Mouse (Mus musculus) heart, postnatal 0 days (tissue): ENCODE data around the gene Itgb2. TPM values are rescaled to one million over a fixed set of nuclear protein-coding genes. Genes with fewer than 3 reads are reported as not detected.
A peak's percentile ranks its signal among the peaks of the same experiment; 100 is the strongest.

ENCODE experiments used
- ATAC-seq: fragments of 200-750 bp; cut with Nextera tagmentation; 2 replicates; pipeline ENCODE4 v1.8.0; 2017; ENCODE audit warnings: low read depth, moderate number of reproducible peaks, moderate library complexity; ENCODE audit not compliant: insufficient read depth
- DNase-seq: peaks from one replicate; pipeline ENCODE4 v3.0.0-alpha.2; 2016; ENCODE audit warnings: low spot score
- H3K27ac ChIP-seq: fragments of 300-500 bp; sonication (generic); 2 replicates; pipeline ENCODE4 v1.5.1; 2014; ENCODE audit warnings: low read depth, mild to moderate bottlenecking
- H3K27me3 ChIP-seq: fragments of 300-500 bp; sonication (generic); 2 replicates; pipeline ENCODE4 v1.6.1; 2014; ENCODE audit warnings: low read length, mixed read lengths; ENCODE audit not compliant: control insufficient read depth, insufficient read depth
- H3K36me3 ChIP-seq: fragments of 300-500 bp; sonication (generic); replicated peaks from 2 replicates; pipeline ENCODE4 v1.6.1; 2014; ENCODE audit warnings: low read length, mixed read lengths; ENCODE audit not compliant: control insufficient read depth, insufficient read depth
- H3K4me1 ChIP-seq: fragments of 300-500 bp; sonication (generic); 2 replicates; pipeline ENCODE4 v1.6.1; 2014; ENCODE audit warnings: antibody characterized with exemption; ENCODE audit not compliant: control insufficient read depth, insufficient read depth
- H3K4me2 ChIP-seq: fragments of 300-500 bp; sonication (generic); 2 replicates; pipeline ENCODE4 v1.6.1; 2014; ENCODE audit warnings: low read depth, mild to moderate bottlenecking, low read length, moderate library complexity
- H3K4me3 ChIP-seq: fragments of 300-500 bp; sonication (generic); 2 replicates; pipeline ENCODE4 v1.5.1; 2014; ENCODE audit warnings: low read depth, low read length
- H3K9ac ChIP-seq: fragments of 300-500 bp; sonication (generic); replicated peaks from 2 replicates; pipeline ENCODE4 v1.6.1; 2014; ENCODE audit warnings: low read depth, low read length, mixed read lengths
- H3K9me3 ChIP-seq: fragments of 300-500 bp; sonication (generic); replicated peaks from 2 replicates; pipeline ENCODE4 v1.6.1; 2016; ENCODE audit warnings: low read length; ENCODE audit not compliant: control insufficient read depth
- CTCF ChIP-seq: IDR thresholded peaks from 2 replicates; pipeline ENCODE4 v1.5.1; 2016; ENCODE audit warnings: antibody characterized with exemption, control low read depth, low read depth
- EP300 ChIP-seq: IDR thresholded peaks from 2 replicates; pipeline ENCODE4 v1.6.1; 2016; ENCODE audit warnings: antibody characterized with exemption, low read depth
- WGBS: fragments of 180-500 bp; shearing (Covaris S2); extraction: QIAGEN DNeasy Blood & Tissue Kit; methylation state at CpG from one replicate; pipeline ENCODE4 v1.1.7; 2014; 5-methylcytosine and 5-hydroxymethylcytosine counted together
- polyA plus RNA-seq: library from polyadenylated mRNA; unstranded; fragments of >200 nt; fragmentation: Nextera tagmentation; extraction: Ambion mirVana; gene quantifications from 2 replicates; pipeline ENCODE4 v1.2.1, GENCODE M21; 2015
- total RNA-seq: library from RNA; depleted of rRNA; stranded (reverse); fragments of >200 nt; gene quantifications from 2 replicates; pipeline ENCODE4 v1.2.3, GENCODE M21; 2014; ENCODE audit warnings: low replicate concordance

Itgb2 gene
- total and polyA plus RNA-seq, 2 experiments from 2014 or later = 0.69 to 1.5 TPM

GRCm38 (mm10) chr10:77553285-77553684, 23.2 kb downstream of the Itgb2 start:
- Histone ChIP-seq H3K4me3 (no peak overlapping the region), H3K9me3 (no peaks in the 10 kb centered on the region), H3K27ac (no peak overlapping the region), H3K4me1 (no peaks in the 10 kb centered on the region), H3K4me2 (no peak overlapping the region), H3K9ac (no peak overlapping the region), H3K36me3 (no peaks in the 10 kb centered on the region), H3K27me3 (no peaks in the 10 kb centered on the region)
- no peak for DNase-seq
- TF ChIP-seq CTCF (no peak), EP300 (no peak)
- no peak for ATAC-seq
- 66% methylated on average over 4 of the region's 4 CpGs for WGBS

- ATAC-seq = no peak
- Histone ChIP-seq H3K4me2 (no peak overlapping the region), H3K9me3 (no peaks in the 10 kb centered on the region), H3K4me3 (no peak overlapping the region), H3K4me1 (no peaks in the 10 kb centered on the region), H3K27me3 (no peaks in the 10 kb centered on the region), H3K9ac (no peak overlapping the region), H3K27ac (no peak overlapping the region), H3K36me3 (no peaks in the 10 kb centered on the region)
- 78% methylated on average over 4 of the region's 4 CpGs for WGBS
- DNase-seq = no peak
- TF ChIP-seq CTCF (no peak), EP300 (no peak)
Observed at GRCm38 (mm10) chr10:77554918-77555317, 24.9 kb downstream of the Itgb2 start.

DNA sequence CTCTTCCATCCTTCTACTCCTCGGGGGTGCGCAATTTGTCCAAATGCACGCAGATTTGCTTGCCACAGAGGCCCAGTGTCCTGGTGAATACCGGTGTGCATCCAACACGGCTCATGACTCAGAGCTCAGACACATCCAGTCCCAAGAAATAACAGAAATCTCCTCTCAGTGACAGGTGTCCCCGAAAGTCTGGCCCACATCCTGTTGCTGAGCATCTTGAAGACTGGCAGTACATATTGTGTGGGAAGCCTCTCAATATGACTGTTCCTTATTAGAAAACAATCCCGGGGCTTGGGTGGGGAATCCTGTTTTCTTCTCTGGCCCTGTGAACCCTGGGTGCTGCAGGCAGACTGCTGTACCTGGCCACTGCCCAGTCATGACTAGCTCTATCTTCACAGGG, 26.6 kb downstream of the Itgb2 start:
- TF ChIP-seq EP300 = no peak
- TF ChIP-seq CTCF = no peak
- Histone ChIP-seq H3K27me3 (no peaks in the 10 kb centered on the region), H3K4me2 (no peak overlapping the region), H3K9me3 (no peaks in the 10 kb centered on the region), H3K4me1 (no peaks in the 10 kb centered on the region), H3K4me3 (no peak overlapping the region), H3K36me3 (no peaks in the 10 kb centered on the region), H3K27ac (no peak overlapping the region), H3K9ac (no peak overlapping the region)
- DNase-seq (no peak), ATAC-seq (no peak)
- 87% methylated on average over 7 of the region's 7 CpGs for WGBS

- TF ChIP-seq CTCF (peak; percentile 38), EP300 (no peak)
- Histone ChIP-seq H3K9ac (no peak overlapping the region), H3K27ac (no peak overlapping the region), H3K9me3 (no peaks in the 10 kb centered on the region), H3K4me3 (no peak overlapping the region), H3K4me2 (no peak overlapping the region), H3K36me3 (no peaks in the 10 kb centered on the region), H3K27me3 (no peaks in the 10 kb centered on the region), H3K4me1 (no peaks in the 10 kb centered on the region)
- no peak for ATAC-seq
- 78% methylated on average over 4 of the region's 4 CpGs for WGBS
- no peak for DNase-seq
Observed at GRCm38 (mm10) chr10:77557641-77558040, 27.6 kb downstream of the Itgb2 start.

- DNase-seq = no peak
- Histone ChIP-seq H3K9me3 (no peaks in the 10 kb centered on the region), H3K27ac (no peak overlapping the region), H3K4me3 (no peak overlapping the region), H3K36me3 (no peaks in the 10 kb centered on the region), H3K4me1 (no peaks in the 10 kb centered on the region), H3K4me2 (no peak overlapping the region), H3K9ac (no peak overlapping the region), H3K27me3 (no peaks in the 10 kb centered on the region)
- no peak for ATAC-seq
- TF ChIP-seq CTCF (no peak), EP300 (no peak)
- WGBS = 81% methylated on average over 11 of the region's 11 CpGs
Observed at GRCm38 (mm10) chr10:77560090-77560489, 30.0 kb downstream of the Itgb2 start.

DNA sequence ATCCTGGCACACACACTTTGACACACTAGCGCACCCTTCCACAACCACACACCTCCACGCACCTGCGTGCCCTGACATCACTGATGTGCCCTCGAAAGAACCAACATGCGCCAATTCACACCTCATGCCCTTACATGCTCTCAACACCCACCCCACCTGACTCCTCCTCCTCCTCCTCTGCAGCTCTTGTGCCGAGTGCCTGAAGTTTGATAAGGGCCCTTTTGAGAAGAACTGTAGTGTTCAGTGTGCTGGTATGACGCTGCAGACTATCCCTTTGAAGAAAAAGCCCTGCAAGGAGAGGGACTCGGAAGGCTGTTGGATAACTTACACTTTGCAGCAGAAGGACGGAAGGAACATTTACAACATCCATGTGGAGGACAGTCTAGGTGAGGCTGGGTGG, 30.8 kb downstream of the Itgb2 start:
- no peak overlapping the region for H3K27ac ChIP-seq
- 65% methylated on average over 9 of the region's 9 CpGs for WGBS
- no peak overlapping the region for H3K4me2 ChIP-seq
- no peaks in the 10 kb centered on the region for H3K4me1 ChIP-seq
- ATAC-seq = no peak
- no peak for DNase-seq
- H3K9me3 ChIP-seq = no peaks in the 10 kb centered on the region
- H3K36me3 ChIP-seq = no peaks in the 10 kb centered on the region
- no peaks in the 10 kb centered on the region for H3K27me3 ChIP-seq
- H3K4me3 ChIP-seq = no peak overlapping the region
- no peak overlapping the region for H3K9ac ChIP-seq
- TF ChIP-seq EP300 (no peak), CTCF (no peak)
